Mouse (Mus musculus) left cerebral cortex, postnatal 14 days (tissue): Measurements from ENCODE around the gene Qtrt1. TPM values are rescaled to one million over a fixed set of nuclear protein-coding genes. Genes with fewer than 3 reads are reported as not detected.
A peak's percentile ranks its signal among the peaks of the same experiment; 100 is the strongest.
"Not testable (repeated sequence)": the region's sequence is repeated elsewhere in the genome, so short reads cannot be mapped to it uniquely, and the experiment has no call there.

Experiments used
- DNase-seq, 2 experiments: peaks; one replicate each; pipeline ENCODE4 v3.0.0; 2021 to 2022; ENCODE audit warnings: low spot score in 2 of 2, mixed read lengths in 1 of 2
- intact Hi-C: fragments of 180-260 bp; cut with DNase I; formaldehyde crosslinking; loops from one replicate; pipeline ENCODE4 v1.15.1; 2025
- total RNA-seq, 2 experiments: library from RNA; stranded (reverse); gene quantifications; 2 replicates each; pipeline ENCODE4 v1.2.3; 2021

The Qtrt1 gene
- total RNA-seq, 2 experiments from 2014 or later: 24.3 to 26.2 TPM

GRCm38 (mm10) chr9:21463766-21464564, 52.3 kb downstream of the Qtrt1 start:
- no peak for DNase-seq
- intact Hi-C loops: loop anchor here (5.0 kb wide), 1 partner anchor 37 kb away; no protein-coding TSS in a partner anchor

GRCm38 (mm10) chr9:21464565-21464928, 52.9 kb downstream of the Qtrt1 start:
- intact Hi-C loops: loop anchor here (5.0 kb wide), 1 partner anchor 37 kb away; no protein-coding TSS in a partner anchor
- not testable (repeated sequence) for DNase-seq

- intact Hi-C loops: no loop called here
- peak; percentile 45 to 49 for DNase-seq
These were observed 57.7 kb downstream of the Qtrt1 start for GRCm38 (mm10) chr9:21469032-21470024.

Other genes starting within 250 kb of the Qtrt1 start
- gene Pde4a, start 246.1 kb upstream of the Qtrt1 start, total RNA-seq: 10 to 100 TPM; 76.2 to 79.6 TPM
- gene Keap1, start 172.5 kb upstream of the Qtrt1 start, total RNA-seq: 10 to 100 TPM; 47.2 to 50.5 TPM
- 1 to 10 TPM; 3.4 to 5.2 TPM for gene S1pr5, start 163.4 kb upstream of the Qtrt1 start, total RNA-seq
- gene Atg4d, start 146.5 kb upstream of the Qtrt1 start, total RNA-seq: 10 to 100 TPM; 35.3 to 37.5 TPM
- gene Kri1, start 123.9 kb upstream of the Qtrt1 start, total RNA-seq: 10 to 100 TPM; 31.9 to 32.3 TPM
- 10 to 100 TPM; 57.5 to 62.9 TPM for gene Cdkn2d, start 120.4 kb upstream of the Qtrt1 start, total RNA-seq
- 1 to 10 TPM in 1 of 2 experiments, under 1 TPM in 1; 0.13 to 2.3 TPM for gene Ap1m2, start 99.5 kb upstream of the Qtrt1 start, total RNA-seq
- gene Slc44a2, start 91.1 kb upstream of the Qtrt1 start, total RNA-seq: 10 to 100 TPM; 56.2 to 56.5 TPM
- gene Ilf3, start 44.0 kb upstream of the Qtrt1 start, total RNA-seq: 10 to 100 TPM; 69.8 to 78.8 TPM
- gene Dnm2, start 13.1 kb downstream of the Qtrt1 start, total RNA-seq: 10 to 100 TPM; 55.8 to 65.8 TPM
- gene Tmed1, start 98.4 kb downstream of the Qtrt1 start, total RNA-seq: 10 to 100 TPM; 15.7 to 15.8 TPM
- gene AB124611, start 114.3 kb downstream of the Qtrt1 start, total RNA-seq: under 1 TPM in 1 of 2 experiments, not detected in 1; 0.47 TPM
- gene Carm1, start 135.1 kb downstream of the Qtrt1 start, total RNA-seq: 10 to 100 TPM; 68.8 to 76.2 TPM
- gene Timm29, start 180.9 kb downstream of the Qtrt1 start, total RNA-seq: 10 to 100 TPM; 43.9 to 46.0 TPM
- gene Yipf2, start 181.0 kb downstream of the Qtrt1 start, total RNA-seq: 10 to 100 TPM; 17.5 to 19.2 TPM
- 100 to 1,000 TPM; 129 TPM for gene Smarca4, start 204.3 kb downstream of the Qtrt1 start, total RNA-seq